Mouse (Mus musculus) hindbrain, embryonic 11.5 days (tissue): Measurements from ENCODE around the gene Twsg1. TPM values are rescaled to one million over a fixed set of nuclear protein-coding genes. Genes with fewer than 3 reads are reported as not detected.

ENCODE experiments used
- ATAC-seq: fragments of 200-750 bp; cut with Nextera tagmentation; 2 replicates; pipeline ENCODE4 v1.8.0; 2017; ENCODE audit warnings: mild to moderate bottlenecking, moderate TSS enrichment, moderate library complexity; ENCODE audit not compliant: low FRiP score
- DNase-seq: peaks from one replicate; pipeline ENCODE4 v3.0.0-alpha.2; 2015; ENCODE audit warnings: low spot score
- H3K27ac ChIP-seq: fragments of 300-500 bp; sonication (generic); 2 replicates; pipeline ENCODE4 v1.5.1; 2014; ENCODE audit warnings: mild to moderate bottlenecking, low read depth, low read length
- H3K27me3 ChIP-seq: fragments of 300-500 bp; sonication (generic); 2 replicates; pipeline ENCODE4 v1.6.1; 2014; ENCODE audit warnings: mild to moderate bottlenecking, low read length, moderate library complexity, mixed read lengths; ENCODE audit not compliant: control insufficient read depth, insufficient read depth
- H3K36me3 ChIP-seq: fragments of 300-500 bp; sonication (generic); 2 replicates; pipeline ENCODE4 v1.6.1; 2014; ENCODE audit warnings: mild to moderate bottlenecking, low read length, moderate library complexity, mixed read lengths; ENCODE audit not compliant: control insufficient read depth, insufficient read depth
- H3K4me1 ChIP-seq: fragments of 300-500 bp; sonication (generic); replicated peaks from 2 replicates; pipeline ENCODE4 v1.6.1; 2014; ENCODE audit warnings: low read length, mixed read lengths; ENCODE audit not compliant: control insufficient read depth, insufficient read depth
- H3K4me2 ChIP-seq: fragments of 300-500 bp; sonication (generic); replicated peaks from 2 replicates; pipeline ENCODE4 v1.6.1; 2014; ENCODE audit warnings: mild to moderate bottlenecking, low read depth, low read length
- H3K4me3 ChIP-seq: fragments of 300-500 bp; sonication (generic); 2 replicates; pipeline ENCODE4 v1.5.1; 2014; ENCODE audit warnings: low read depth, low read length
- H3K9ac ChIP-seq: fragments of 300-500 bp; sonication (generic); 2 replicates; pipeline ENCODE4 v1.6.1; 2014; ENCODE audit warnings: low read depth, low read length
- H3K9me3 ChIP-seq: fragments of 300-500 bp; sonication (generic); 2 replicates; pipeline ENCODE4 v1.6.1; 2016; ENCODE audit warnings: low read length; ENCODE audit not compliant: control insufficient read depth
- WGBS: fragments of 180-500 bp; shearing (Covaris S2); extraction: QIAGEN DNeasy Blood & Tissue Kit; methylation state at CpG from one replicate; pipeline ENCODE4 v1.1.7; 2014; 5-methylcytosine and 5-hydroxymethylcytosine counted together
- polyA plus RNA-seq: library from polyadenylated mRNA; unstranded; fragments of >200 nt; fragmentation: Nextera tagmentation; extraction: Ambion mirVana; gene quantifications from 2 replicates; pipeline ENCODE4 v1.2.1, GENCODE M21; 2014

Gene Twsg1
- polyA plus RNA-seq, 1 experiment from 2014 or later: 85.9 TPM

DNA sequence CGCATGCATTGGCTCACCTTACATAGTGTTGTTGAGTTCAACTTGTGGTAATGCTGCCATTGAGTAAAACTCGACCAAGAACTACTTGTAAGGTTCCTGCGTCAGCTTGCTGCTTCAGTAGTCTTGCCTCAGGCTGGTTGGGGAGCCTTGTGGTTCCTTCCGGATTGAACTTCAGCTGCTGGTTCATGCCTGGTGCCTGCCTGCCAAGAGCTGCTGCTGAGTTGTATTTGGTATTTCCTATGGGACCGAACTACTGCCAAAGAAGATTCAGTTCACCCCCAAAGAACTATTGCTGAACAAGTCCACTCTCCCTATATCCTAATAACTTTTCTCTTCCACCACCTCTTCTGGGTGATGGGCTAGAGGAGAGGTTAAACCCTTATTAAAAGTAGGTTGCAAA, 61.5 kb downstream of the Twsg1 start:
- Histone ChIP-seq H3K27ac (no peak overlapping the region), H3K9me3 (no peaks in the 10 kb centered on the region), H3K4me2 (no peak overlapping the region), H3K36me3 (no peaks in the 10 kb centered on the region), H3K4me1 (peaks cover 4% of the 10 kb centered on the region; the same call in 1 of the 2 replicates), H3K9ac (no peak overlapping the region), H3K27me3 (no peaks in the 10 kb centered on the region), H3K4me3 (no peak overlapping the region)
- DNase-seq (no peak), ATAC-seq (no peak)
- WGBS: 86% methylated on average over 5 of the region's 5 CpGs

- peak overlapping the region; percentile 69; the same call in 1 of the 2 replicates for H3K9ac ChIP-seq
- H3K4me3 ChIP-seq: peak overlapping the region; percentile 91; the same call in 1 of the 2 replicates
- H3K27me3 ChIP-seq: no peaks in the 10 kb centered on the region
- no peaks in the 10 kb centered on the region for H3K9me3 ChIP-seq
- 85% methylated on average over 9 of the region's 9 CpGs for WGBS
- DNase-seq: no peak
- no peak overlapping the region for H3K27ac ChIP-seq
- ATAC-seq: no peak
- no peaks in the 10 kb centered on the region for H3K36me3 ChIP-seq
- peak overlapping the region; percentile 68; the same call in 1 of the 2 replicates for H3K4me2 ChIP-seq
- H3K4me1 ChIP-seq: peaks cover 8% of the 10 kb centered on the region
These were observed 64.5 kb downstream of the Twsg1 start for GRCm38 (mm10) chr17:65886571-65886970.

- 0 out of 2 replicates have a peak, but pooled peaks have one; percentile 1 for ATAC-seq
These were observed 65.1 kb downstream of the Twsg1 start, which contains the start of gene Ralbp1 for GRCm38 (mm10) chr17:65885697-65886529. Ralbp1 (minus strand) TSS chr17:65885798.

GRCm38 (mm10) chr17:65885398-65885696, 65.7 kb downstream of the Twsg1 start:
- Histone ChIP-seq H3K27me3 (no peaks in the 10 kb centered on the region), H3K9ac (peak overlapping the region; percentile 69), H3K27ac (peak overlapping the region; percentile 91), H3K9me3 (no peaks in the 10 kb centered on the region), H3K4me2 (peak overlapping the region; percentile 68), H3K36me3 (no peaks in the 10 kb centered on the region), H3K4me1 (peaks cover 8% of the 10 kb centered on the region), H3K4me3 (peak overlapping the region; percentile 91)
- WGBS: under 1% methylated on average over 11 of the region's 11 CpGs
- DNase-seq: no peak
- no peak for ATAC-seq

More at GRCm38 (mm10) chr17:65885697-65886529, 65.1 kb downstream of the Twsg1 start, which contains the start of gene Ralbp1:
- no peaks in the 10 kb centered on the region for H3K27me3 ChIP-seq
- H3K4me1 ChIP-seq: peaks cover 8% of the 10 kb centered on the region
- peak within 1 kb of the TSS; percentile 91 for H3K27ac ChIP-seq
- H3K9ac ChIP-seq: peak within 1 kb of the TSS; percentile 82
- no peaks in the 10 kb centered on the region for H3K36me3 ChIP-seq
- 12% methylated on average over 14 of the region's 14 CpGs for WGBS
- no peaks in the 10 kb centered on the region for H3K9me3 ChIP-seq
- peak within 1 kb of the TSS; percentile 88 for H3K4me2 ChIP-seq
- H3K4me3 ChIP-seq: peak within 1 kb of the TSS; percentile 91
- DNase-seq: peak; percentile 57

- H3K4me2 ChIP-seq: peak overlapping the region; percentile 88
- peak overlapping the region; percentile 91 for H3K4me3 ChIP-seq
- ATAC-seq: peak; percentile 100
- no peaks in the 10 kb centered on the region for H3K27me3 ChIP-seq
- peak overlapping the region; percentile 91 for H3K27ac ChIP-seq
- H3K36me3 ChIP-seq: no peaks in the 10 kb centered on the region
- H3K9me3 ChIP-seq: no peaks in the 10 kb centered on the region
- peak overlapping the region; percentile 82 for H3K9ac ChIP-seq
- WGBS: 0% methylated on average over 45 of the region's 67 CpGs
- H3K4me1 ChIP-seq: peaks cover 8% of the 10 kb centered on the region
- DNase-seq: peak; percentile 99
These were observed 66.2 kb downstream of the Twsg1 start for GRCm38 (mm10) chr17:65884691-65885397.

DNA sequence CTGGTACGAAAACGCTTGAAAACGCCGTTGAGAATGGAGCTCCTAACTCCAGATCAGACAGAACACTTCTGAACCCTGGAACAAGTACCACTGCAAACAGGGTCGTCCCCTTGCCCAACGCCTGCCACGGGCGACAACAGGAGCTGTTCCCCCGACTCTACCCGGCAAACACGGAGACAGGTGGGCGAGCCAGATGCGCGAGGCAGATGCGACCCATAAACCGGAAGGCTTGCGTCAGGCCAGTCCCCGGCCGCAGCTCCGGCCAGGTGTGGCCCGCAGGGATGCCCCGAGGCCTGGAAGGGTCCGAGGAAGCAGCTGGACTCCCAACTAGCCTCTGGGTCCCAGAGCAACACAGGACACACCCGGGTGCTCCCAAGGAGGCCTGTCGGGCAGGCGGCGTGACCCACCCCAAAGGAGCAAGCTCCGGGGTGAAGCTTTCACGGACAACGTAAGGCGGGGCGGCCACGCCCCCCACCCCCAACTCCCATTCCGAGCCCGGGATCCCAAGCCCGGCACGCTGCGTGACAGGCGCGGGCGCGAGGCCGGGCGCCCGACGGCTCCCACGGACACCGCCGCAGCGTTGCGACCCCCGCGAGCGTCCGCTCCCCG, 66.9 kb downstream of the Twsg1 start:
- H3K4me3 ChIP-seq: peak overlapping the region; percentile 91
- ATAC-seq (peak; percentile 51), DNase-seq (no peak)
- no peaks in the 10 kb centered on the region for H3K36me3 ChIP-seq
- no peaks in the 10 kb centered on the region for H3K9me3 ChIP-seq
- H3K27me3 ChIP-seq: no peaks in the 10 kb centered on the region
- peak overlapping the region; percentile 90 for H3K27ac ChIP-seq
- peak overlapping the region; percentile 82 for H3K9ac ChIP-seq
- peak overlapping the region; percentile 88 for H3K4me2 ChIP-seq
- H3K4me1 ChIP-seq: peaks cover 8% of the 10 kb centered on the region
- under 1% methylated on average over 47 of the region's 56 CpGs for WGBS

DNA sequence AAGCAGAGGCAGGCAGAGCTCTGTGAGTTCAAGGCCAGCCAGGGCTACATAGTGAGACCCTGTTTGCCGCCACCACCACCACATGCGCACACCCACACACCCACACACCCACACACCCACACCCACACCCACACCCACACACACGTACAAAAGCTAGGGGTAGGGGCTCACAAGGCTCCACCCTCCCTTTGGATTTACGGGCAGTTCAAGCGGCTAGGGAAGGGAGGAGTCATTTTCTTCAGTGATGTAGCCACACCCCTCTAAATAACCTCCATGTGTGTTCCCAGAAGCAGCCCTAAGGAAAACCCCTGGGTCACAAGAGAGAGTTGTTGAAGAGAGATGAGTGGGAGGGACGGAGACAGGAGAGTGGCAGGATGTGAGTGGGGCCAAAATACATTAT, 74.0 kb downstream of the Twsg1 start:
- no peak overlapping the region for H3K27ac ChIP-seq
- no peaks in the 10 kb centered on the region for H3K27me3 ChIP-seq
- ATAC-seq (no peak), DNase-seq (no peak)
- no peaks in the 10 kb centered on the region for H3K9me3 ChIP-seq
- WGBS: 73% methylated on average over 6 of the region's 6 CpGs
- no peaks in the 10 kb centered on the region for H3K36me3 ChIP-seq
- H3K4me2 ChIP-seq: no peak overlapping the region
- H3K4me1 ChIP-seq: no peaks in the 10 kb centered on the region
- H3K9ac ChIP-seq: no peak overlapping the region
- H3K4me3 ChIP-seq: no peak overlapping the region

GRCm38 (mm10) chr17:65873834-65874233, 77.2 kb downstream of the Twsg1 start:
- 92% methylated on average over 11 of the region's 11 CpGs for WGBS
- no peak overlapping the region for H3K27ac ChIP-seq
- no peaks in the 10 kb centered on the region for H3K9me3 ChIP-seq
- no peaks in the 10 kb centered on the region for H3K4me1 ChIP-seq
- H3K36me3 ChIP-seq: no peaks in the 10 kb centered on the region
- H3K9ac ChIP-seq: no peak overlapping the region
- no peaks in the 10 kb centered on the region for H3K27me3 ChIP-seq
- DNase-seq (no peak), ATAC-seq (no peak)
- H3K4me3 ChIP-seq: no peak overlapping the region
- H3K4me2 ChIP-seq: no peak overlapping the region
